21 mouse cellular contexts compared by ENCODE assay signal in the genomic region with DNA sequence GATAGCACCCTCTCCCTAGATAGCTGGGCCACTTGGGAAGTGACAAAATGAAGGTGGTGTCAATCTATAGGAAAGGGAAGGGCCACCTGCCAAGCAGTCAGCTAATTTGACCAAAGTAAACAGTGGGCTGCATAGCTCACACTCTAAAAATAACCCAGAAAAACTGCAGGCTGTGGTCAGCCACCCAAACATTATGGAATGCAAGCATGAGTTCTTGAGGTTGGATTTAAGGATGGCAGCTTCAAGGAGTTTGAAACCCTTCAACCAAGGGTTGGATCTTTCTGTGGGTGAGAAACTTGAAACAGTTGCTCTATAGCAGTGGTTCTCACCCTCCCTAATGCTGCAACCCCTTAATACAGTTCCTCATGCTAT.
DNase-seq lines count a peak whose midpoint lies in the region; ATAC-seq and TF ChIP-seq lines count a peak whose summit lies in the region.
"Had no signal": no experiment of that assay in that cellular context is flagged by ENCODE, and none has a peak within 500 bp of the region (broad histone marks: within the 10 kb centered on the region; RNA-seq: fewer than 3 reads in every experiment).

No protein-coding gene starts in this region.

- H3K4me1 ChIP-seq in heart, embryonic 16.5 days (ENCODE audit: control insufficient read depth, insufficient read depth, low read length) = peaks cover 11% of the 10 kb centered on the region
- H3K4me1 ChIP-seq in stomach, embryonic 14.5 days (ENCODE audit: control insufficient read depth, insufficient read depth, low read length) = peaks cover 19% of the 10 kb centered on the region; the same call in 1 of the 2 replicates
- 0 out of 2 replicates have a peak, but pooled peaks cover 3% of the 10 kb centered on the region for H3K4me1 ChIP-seq in stomach, postnatal 0 days (replicated peaks; ENCODE audit: control insufficient read depth, insufficient read depth)
- H3K4me1 ChIP-seq: hindbrain, embryonic 15.5 days; megakaryocyte, embryonic 14.5 days; midbrain, embryonic 15.5 days; neural tube, embryonic 15.5 days had no signal

- peak overlapping the region; percentile 23; the same call in 1 of the 2 replicates for H3K27ac ChIP-seq in heart, embryonic 16.5 days (ENCODE audit: low read length)
- H3K27ac ChIP-seq in stomach, embryonic 14.5 days (ENCODE audit: low read length) = 0 out of 2 replicates have a peak overlapping the region, but pooled peaks have one; percentile 45
- H3K27ac ChIP-seq in stomach, postnatal 0 days (replicated peaks) = no peak overlapping the region
- H3K27ac ChIP-seq: embryonic facial prominence, embryonic 13.5 days; hindbrain, embryonic 15.5 days; intestine, embryonic 15.5 days; midbrain, embryonic 15.5 days; neural tube, embryonic 15.5 days had no signal

- no peak for TF ChIP-seq EP300 in stomach, postnatal 0 days (optimal IDR thresholded peaks at IDR 0.05)

- no peaks in the 10 kb centered on the region for H3K27me3 ChIP-seq in heart, embryonic 16.5 days (ENCODE audit: control insufficient read depth, insufficient read depth, low read length)
- H3K27me3 ChIP-seq in stomach, embryonic 14.5 days (ENCODE audit: control insufficient read depth, insufficient read depth, low read length) = no peaks in the 10 kb centered on the region
- H3K27me3 ChIP-seq in stomach, postnatal 0 days (ENCODE audit: control insufficient read depth, insufficient read depth, low read length) = no peaks in the 10 kb centered on the region
- H3K27me3 ChIP-seq: embryonic facial prominence, embryonic 13.5 days; hindbrain, embryonic 15.5 days; intestine, embryonic 15.5 days; megakaryocyte, embryonic 14.5 days; midbrain, embryonic 15.5 days; neural tube, embryonic 15.5 days; stomach, embryonic 15.5 days had no signal

- intact Hi-C loops in heart, postnatal 10 days (cut with DNase I) = no loop called here

- H3K9ac ChIP-seq in heart, embryonic 16.5 days (ENCODE audit: low read length) = no peak overlapping the region
- H3K9ac ChIP-seq in stomach, embryonic 14.5 days (replicated peaks; ENCODE audit: low read depth, low read length) = no peak overlapping the region
- H3K9ac ChIP-seq in stomach, postnatal 0 days (ENCODE audit: low read length) = no peak overlapping the region
- H3K9ac ChIP-seq: embryonic facial prominence, embryonic 13.5 days; hindbrain, embryonic 15.5 days; intestine, embryonic 15.5 days; midbrain, embryonic 15.5 days; neural tube, embryonic 15.5 days; stomach, embryonic 15.5 days had no signal

- H3K36me3 ChIP-seq in heart, embryonic 16.5 days (ENCODE audit: control insufficient read depth, insufficient read depth) = no peaks in the 10 kb centered on the region
- no peaks in the 10 kb centered on the region for H3K36me3 ChIP-seq in stomach, embryonic 14.5 days (ENCODE audit: control insufficient read depth, insufficient read depth, low read length)
- H3K36me3 ChIP-seq in stomach, postnatal 0 days (ENCODE audit: control insufficient read depth, insufficient read depth, low read length) = no peaks in the 10 kb centered on the region
- H3K36me3 ChIP-seq: embryonic facial prominence, embryonic 13.5 days; hindbrain, embryonic 15.5 days; intestine, embryonic 15.5 days; midbrain, embryonic 15.5 days; neural tube, embryonic 15.5 days; stomach, embryonic 15.5 days had no signal

- no peak for ATAC-seq in heart, embryonic 16.5 days (replicated peaks; ENCODE audit: extremely low read depth, insufficient read depth, low FRiP score)
- no peak for ATAC-seq in stomach, embryonic 14.5 days (ENCODE audit: insufficient number of reproducible peaks, insufficient read depth, low FRiP score, low read depth)
- no peak for ATAC-seq in stomach, postnatal 0 days (ENCODE audit: low FRiP score, low TSS enrichment)
- ATAC-seq: intestine, embryonic 15.5 days; midbrain, embryonic 15.5 days had no signal

- DNase-seq in heart, postnatal 10 days = no peak
- no peak for DNase-seq in stomach, postnatal 0 days (ENCODE audit: low spot score)
- DNase-seq in fibroblast of lung, adult 2 months (ENCODE audit: low read depth) = peak; percentile 73
- DNase-seq in right cerebral cortex, adult 18-20 months = no peak
- no peak for DNase-seq in frontal cortex, postnatal 10 days (ENCODE audit: low spot score in 2 of 2)
- DNase-seq: cerebellum, adult 11 months; cerebellum, postnatal 10 days; kidney, postnatal 4 days; liver; right cerebral cortex, postnatal 14 days; spleen, adult 18-20 months had no signal

- H3K4me3 ChIP-seq in heart, embryonic 16.5 days (ENCODE audit: low read length) = no peak overlapping the region
- no peak overlapping the region for H3K4me3 ChIP-seq in stomach, embryonic 14.5 days (ENCODE audit: low read depth, low read length)
- no peak overlapping the region for H3K4me3 ChIP-seq in stomach, postnatal 0 days (ENCODE audit: low read depth, low read length)
- H3K4me3 ChIP-seq: embryonic facial prominence, embryonic 13.5 days; hindbrain, embryonic 15.5 days; intestine, embryonic 15.5 days; megakaryocyte, embryonic 14.5 days; midbrain, embryonic 15.5 days; myocyte; neural tube, embryonic 15.5 days; stomach, embryonic 15.5 days had no signal

- TF ChIP-seq CTCF in stomach, postnatal 0 days (IDR thresholded peaks at IDR 0.05; ENCODE audit: low read depth) = no peak

- H3K4me2 ChIP-seq in heart, embryonic 16.5 days (ENCODE audit: low read depth, low read length) = no peak overlapping the region
- no peak overlapping the region for H3K4me2 ChIP-seq in stomach, embryonic 14.5 days (replicated peaks; ENCODE audit: low read depth, low read length)
- H3K4me2 ChIP-seq in stomach, postnatal 0 days (replicated peaks; ENCODE audit: low read depth) = no peak overlapping the region
- H3K4me2 ChIP-seq: embryonic facial prominence, embryonic 13.5 days; hindbrain, embryonic 15.5 days; intestine, embryonic 15.5 days; midbrain, embryonic 15.5 days; neural tube, embryonic 15.5 days; stomach, embryonic 15.5 days had no signal

- no peaks in the 10 kb centered on the region for H3K9me3 ChIP-seq in heart, embryonic 16.5 days (replicated peaks; ENCODE audit: control insufficient read depth, low read length)
- no peaks in the 10 kb centered on the region for H3K9me3 ChIP-seq in stomach, embryonic 14.5 days (ENCODE audit: control insufficient read depth, low read depth, low read length)
- H3K9me3 ChIP-seq in stomach, postnatal 0 days (ENCODE audit: control insufficient read depth, low read length) = no peaks in the 10 kb centered on the region
- H3K9me3 ChIP-seq: embryonic facial prominence, embryonic 13.5 days; hindbrain, embryonic 15.5 days; intestine, embryonic 15.5 days; midbrain, embryonic 15.5 days; neural tube, embryonic 15.5 days; stomach, embryonic 15.5 days had no signal
